Mouse (Mus musculus) embryonic facial prominence, embryonic 15.5 days (tissue): ENCODE measurements at regions not wholly inside any gene's neighbourhood (a gene's known extent, or its start where the extent isn't known, plus 50 kb on each side); places are given as distances from the start of the nearest gene placed in this dataset.
A peak's percentile ranks its signal among the peaks of the same experiment; 100 is the strongest.
"Not testable (repeated sequence)": the region's sequence is repeated elsewhere in the genome, so short reads cannot be mapped to it uniquely, and the experiment has no call there.

ENCODE experiments used
- ATAC-seq: fragments of 200-750 bp; cut with Nextera tagmentation; 2 replicates; pipeline ENCODE4 v1.8.0; 2017; ENCODE audit warnings: low read depth, moderate TSS enrichment; ENCODE audit not compliant: insufficient number of reproducible peaks, low FRiP score, low TSS enrichment
- H3K27ac ChIP-seq: fragments of 300-500 bp; sonication (generic); replicated peaks from 2 replicates; pipeline ENCODE4 v1.5.1; 2015; ENCODE audit warnings: mild to moderate bottlenecking, inconsistent platforms
- H3K27me3 ChIP-seq: fragments of 300-500 bp; sonication (generic); 2 replicates; pipeline ENCODE4 v1.6.1; 2015; ENCODE audit warnings: inconsistent platforms
- H3K36me3 ChIP-seq: fragments of 300-500 bp; sonication (generic); 2 replicates; pipeline ENCODE4 v1.6.1; 2015; ENCODE audit warnings: mild to moderate bottlenecking, inconsistent platforms
- H3K4me1 ChIP-seq: fragments of 300-500 bp; sonication (generic); 2 replicates; pipeline ENCODE4 v1.6.1; 2015; ENCODE audit warnings: inconsistent platforms
- H3K4me2 ChIP-seq: fragments of 300-500 bp; sonication (generic); replicated peaks from 2 replicates; pipeline ENCODE4 v1.6.1; 2015; ENCODE audit warnings: mild to moderate bottlenecking, inconsistent platforms
- H3K4me3 ChIP-seq: fragments of 300-500 bp; sonication (generic); replicated peaks from 2 replicates; pipeline ENCODE4 v1.5.1; 2015; ENCODE audit warnings: mild to moderate bottlenecking, inconsistent platforms
- H3K9ac ChIP-seq: fragments of 300-500 bp; sonication (generic); 2 replicates; pipeline ENCODE4 v1.6.1; 2015; ENCODE audit warnings: inconsistent platforms
- H3K9me3 ChIP-seq: fragments of 300-500 bp; sonication (generic); replicated peaks from 2 replicates; pipeline ENCODE4 v1.6.1; 2016; ENCODE audit warnings: inconsistent platforms
- WGBS: fragments of 180-500 bp; shearing (Covaris S2); methylation state at CpG from one replicate; pipeline ENCODE4 v1.1.7; 2015; 5-methylcytosine and 5-hydroxymethylcytosine counted together

DNA sequence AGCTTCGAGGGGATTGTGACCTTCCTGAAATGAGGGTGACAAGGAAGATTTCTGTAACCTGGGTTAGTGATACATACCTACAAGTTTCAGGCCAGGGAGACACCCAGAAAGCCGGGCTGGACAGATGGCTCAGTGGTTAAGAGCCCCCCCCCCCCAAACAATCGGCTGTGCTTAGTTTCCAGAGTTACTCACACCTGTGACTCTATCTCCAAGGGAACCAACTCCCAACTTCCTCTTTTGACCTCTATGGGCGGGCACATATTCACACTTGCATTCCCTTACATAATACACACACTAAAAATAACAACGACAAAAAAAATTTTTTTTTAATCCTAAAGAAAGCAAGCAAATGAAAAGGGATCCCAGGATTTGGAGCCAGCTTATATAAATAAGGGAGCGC lies 283.0 kb upstream of the Arglu1 start:
- Histone ChIP-seq H3K27me3 (no peaks in the 10 kb centered on the region), H3K27ac (no peak overlapping the region), H3K4me3 (no peak overlapping the region), H3K9ac (no peak overlapping the region), H3K4me2 (no peak overlapping the region), H3K9me3 (no peaks in the 10 kb centered on the region), H3K36me3 (no peaks in the 10 kb centered on the region), H3K4me1 (peaks cover 13% of the 10 kb centered on the region)
- ATAC-seq = no peak
- WGBS = 72% methylated on average over 6 of the region's 6 CpGs

DNA sequence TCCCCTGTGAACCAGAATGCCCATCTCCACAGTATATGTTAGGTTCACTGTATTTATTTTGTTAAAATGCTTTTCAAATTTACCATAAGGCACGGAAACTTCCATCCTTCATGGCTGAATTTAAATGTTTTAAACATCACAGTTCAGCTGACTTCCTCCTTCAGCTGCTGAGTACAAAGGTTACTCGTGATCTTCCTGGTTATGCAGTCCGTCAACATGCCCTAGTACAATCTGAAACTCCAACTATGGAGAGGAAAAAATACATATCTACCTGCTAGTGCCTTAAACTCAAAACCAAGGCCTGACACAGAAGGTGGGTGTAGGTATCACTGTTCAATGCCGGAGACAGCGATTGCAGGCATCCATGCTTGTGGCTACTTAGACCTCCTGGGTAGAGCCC lies 280.5 kb upstream of the Arglu1 start:
- no peaks in the 10 kb centered on the region for H3K36me3 ChIP-seq
- H3K27ac ChIP-seq = no peak overlapping the region
- H3K4me3 ChIP-seq = no peak overlapping the region
- H3K9me3 ChIP-seq = no peaks in the 10 kb centered on the region
- no peak overlapping the region for H3K9ac ChIP-seq
- WGBS = 76% methylated on average over 5 of the region's 5 CpGs
- no peak overlapping the region for H3K4me2 ChIP-seq
- H3K27me3 ChIP-seq = no peaks in the 10 kb centered on the region
- no peak for ATAC-seq
- H3K4me1 ChIP-seq = peaks cover 18% of the 10 kb centered on the region

DNA sequence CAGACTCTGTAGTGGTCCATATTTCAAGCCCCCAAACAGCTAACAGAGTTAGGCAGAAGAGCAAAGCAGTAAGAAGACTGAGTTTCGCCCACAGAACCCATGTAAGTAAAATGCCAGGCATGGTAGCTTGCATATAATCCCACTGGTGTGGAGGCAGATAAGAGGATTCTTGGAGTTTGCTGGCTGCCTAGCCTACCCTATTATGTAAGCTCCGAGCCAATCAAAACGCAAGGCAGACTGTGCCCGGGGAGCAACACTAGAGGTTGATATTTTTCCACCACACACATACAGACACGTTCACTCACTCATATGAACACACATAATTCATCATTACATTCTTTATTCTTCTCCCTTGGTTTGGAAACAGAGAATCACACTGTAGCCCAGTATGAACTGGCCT lies 280.0 kb upstream of the Arglu1 start:
- no peak for ATAC-seq
- no peaks in the 10 kb centered on the region for H3K9me3 ChIP-seq
- peaks cover 18% of the 10 kb centered on the region for H3K4me1 ChIP-seq
- 83% methylated on average over 5 of the region's 5 CpGs for WGBS
- no peak overlapping the region for H3K27ac ChIP-seq
- no peaks in the 10 kb centered on the region for H3K27me3 ChIP-seq
- H3K9ac ChIP-seq = no peak overlapping the region
- no peak overlapping the region for H3K4me2 ChIP-seq
- H3K36me3 ChIP-seq = no peaks in the 10 kb centered on the region
- no peak overlapping the region for H3K4me3 ChIP-seq

DNA sequence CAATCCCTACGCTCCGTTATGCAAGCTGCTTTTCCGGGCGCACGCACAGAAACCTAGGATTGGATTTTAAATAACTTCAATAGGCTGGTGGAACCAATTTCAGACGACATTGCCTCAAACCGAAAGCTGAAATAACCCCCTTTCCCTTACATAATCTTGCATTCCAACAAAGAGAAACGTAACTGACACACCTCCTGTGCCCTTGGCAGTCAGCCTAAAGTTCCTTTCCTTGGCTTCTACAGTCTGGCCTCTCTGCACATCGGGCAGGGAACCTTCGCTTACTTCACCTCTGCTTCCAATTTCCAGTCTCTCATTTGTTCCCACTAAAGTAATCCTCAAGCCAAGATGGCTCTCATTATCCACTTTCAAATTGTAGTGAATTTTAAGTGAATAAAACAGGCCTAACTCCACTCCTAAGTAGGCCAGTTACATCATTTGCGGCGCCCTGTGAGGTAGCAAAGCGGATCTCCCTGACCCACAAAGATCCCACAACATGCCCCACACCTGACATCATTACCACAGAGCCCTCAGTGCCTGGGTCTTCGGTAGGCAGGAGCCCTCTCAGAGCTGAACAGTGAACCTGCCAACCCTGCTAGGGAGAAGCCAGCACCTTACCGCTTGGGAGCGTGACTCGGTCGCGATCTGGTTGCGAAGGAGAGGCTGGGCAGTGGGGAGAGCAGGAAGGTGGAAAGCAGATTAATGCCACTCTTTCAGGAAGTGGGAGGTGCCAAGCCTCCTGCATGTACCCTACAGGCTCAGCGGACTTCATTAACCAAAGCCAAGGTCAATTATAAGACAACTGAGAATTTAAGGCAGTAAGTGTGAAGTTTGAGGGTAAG lies 279.0 kb upstream of the Arglu1 start:
- 46% methylated on average over 21 of the region's 21 CpGs for WGBS
- Histone ChIP-seq H3K9me3 (no peaks in the 10 kb centered on the region), H3K9ac (no peak overlapping the region), H3K27me3 (no peaks in the 10 kb centered on the region), H3K4me3 (peak overlapping the region; percentile 19), H3K27ac (0 out of 2 replicates have a peak overlapping the region, but pooled peaks have one; percentile 49), H3K36me3 (no peaks in the 10 kb centered on the region), H3K4me1 (peaks cover 18% of the 10 kb centered on the region), H3K4me2 (peak overlapping the region; percentile 37)
- ATAC-seq = peak; percentile 36; the same call in 1 of the 2 replicates

DNA sequence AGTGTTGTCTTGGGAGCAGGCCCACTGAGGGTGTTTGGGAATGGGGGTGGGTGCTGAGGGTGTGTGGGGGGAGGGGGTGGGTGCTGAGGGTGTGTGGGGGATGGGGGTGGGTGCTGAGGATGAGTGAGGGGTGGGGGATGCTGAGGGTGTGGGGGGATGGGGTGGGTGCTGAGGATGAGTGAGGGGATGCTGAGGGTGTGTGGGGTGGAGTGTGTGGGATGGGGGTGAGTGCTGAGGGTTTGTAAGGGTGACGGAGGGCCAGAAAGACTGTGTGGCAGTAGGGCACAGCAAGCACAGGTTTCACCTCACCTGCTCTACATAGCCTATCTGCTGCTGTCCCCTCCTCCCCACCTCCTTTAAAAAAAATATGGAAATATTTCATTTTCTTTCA lies 276.3 kb upstream of the Arglu1 start:
- ATAC-seq = no peak
- H3K4me1 ChIP-seq = peaks cover 18% of the 10 kb centered on the region
- 84% methylated on average over 1 of the region's 1 CpGs for WGBS
- no peak overlapping the region for H3K9ac ChIP-seq
- H3K4me2 ChIP-seq = no peak overlapping the region
- no peak overlapping the region for H3K4me3 ChIP-seq
- H3K9me3 ChIP-seq = no peaks in the 10 kb centered on the region
- no peak overlapping the region for H3K27ac ChIP-seq
- H3K27me3 ChIP-seq = no peaks in the 10 kb centered on the region
- H3K36me3 ChIP-seq = no peaks in the 10 kb centered on the region

DNA sequence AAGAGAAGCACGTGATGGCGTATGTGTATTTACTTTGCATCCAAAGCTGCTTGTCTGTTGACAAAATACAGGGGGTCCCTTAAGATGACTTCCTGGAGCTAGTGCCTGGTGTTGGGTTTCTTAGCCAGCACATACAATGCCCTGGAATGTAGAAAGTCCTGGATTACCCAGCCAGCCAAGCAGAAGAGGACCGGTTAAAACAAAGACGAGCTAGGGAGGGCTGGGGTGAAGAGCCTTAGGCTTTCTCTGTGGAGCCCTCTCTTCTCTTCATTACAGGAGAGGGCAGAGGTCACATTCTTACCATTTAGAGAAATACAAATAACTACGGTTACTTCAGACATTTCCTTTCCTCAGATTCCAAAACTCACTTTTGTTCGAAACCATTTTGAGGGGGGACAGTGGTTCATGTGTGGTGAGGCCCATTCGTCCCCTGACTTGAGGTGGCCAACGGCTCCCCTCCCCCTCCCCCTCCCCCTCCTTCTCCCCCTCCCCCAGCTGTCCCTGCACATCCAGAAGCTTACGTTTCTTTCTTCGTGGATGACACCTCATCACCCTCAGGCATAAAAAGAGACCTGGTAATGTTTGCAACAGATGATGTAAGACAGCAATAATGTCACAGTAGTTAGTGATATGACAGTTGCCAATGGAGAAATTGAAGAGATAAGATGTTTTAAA lies 275.8 kb upstream of the Arglu1 start:
- Histone ChIP-seq H3K27ac (no peak overlapping the region), H3K9ac (no peak overlapping the region), H3K4me3 (no peak overlapping the region), H3K9me3 (no peaks in the 10 kb centered on the region), H3K36me3 (no peaks in the 10 kb centered on the region), H3K4me2 (no peak overlapping the region), H3K4me1 (peaks cover 18% of the 10 kb centered on the region), H3K27me3 (no peaks in the 10 kb centered on the region)
- WGBS = 14% methylated on average over 10 of the region's 10 CpGs
- ATAC-seq = no peak; the same call in 1 of the 2 replicates

DNA sequence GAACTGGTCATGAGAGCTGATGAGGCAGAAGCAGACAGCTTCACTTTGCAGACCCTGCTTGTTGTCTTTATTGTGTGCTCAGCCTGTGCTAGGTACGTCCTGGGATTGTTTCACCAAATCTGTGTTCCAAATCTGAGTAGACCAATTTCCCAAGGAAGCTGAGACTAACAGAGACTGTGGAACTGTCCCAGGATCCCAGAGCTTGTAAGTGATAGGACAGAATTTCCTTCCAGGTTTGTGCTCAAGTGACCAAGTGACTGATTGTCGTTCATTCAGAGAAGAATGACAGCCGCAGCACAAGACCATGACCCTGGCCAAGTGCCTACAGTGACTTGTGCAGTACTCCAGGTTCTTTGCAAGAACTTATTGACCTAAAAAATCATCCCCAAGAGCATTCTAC lies 269.9 kb upstream of the Arglu1 start:
- H3K4me3 ChIP-seq = no peak overlapping the region
- no peak overlapping the region for H3K4me2 ChIP-seq
- 84% methylated on average over 3 of the region's 3 CpGs for WGBS
- ATAC-seq = no peak
- no peaks in the 10 kb centered on the region for H3K9me3 ChIP-seq
- H3K9ac ChIP-seq = no peak overlapping the region
- H3K27ac ChIP-seq = no peak overlapping the region
- no peaks in the 10 kb centered on the region for H3K36me3 ChIP-seq
- no peaks in the 10 kb centered on the region for H3K4me1 ChIP-seq
- H3K27me3 ChIP-seq = no peaks in the 10 kb centered on the region

DNA sequence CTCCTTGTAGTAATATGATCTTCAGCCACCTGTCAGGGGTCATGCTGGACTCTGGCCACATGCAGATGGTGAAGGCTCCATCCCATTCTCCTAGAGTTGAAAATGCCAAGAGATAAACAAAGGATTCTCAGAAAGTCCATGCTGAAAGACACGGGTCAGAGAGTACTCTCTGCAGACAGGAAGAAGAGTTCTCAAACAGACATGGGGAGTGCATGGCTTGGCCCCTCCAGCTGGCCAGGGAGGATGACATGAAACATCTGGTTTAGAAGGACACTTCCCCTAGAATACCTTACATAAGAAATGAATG lies 269.4 kb upstream of the Arglu1 start:
- ATAC-seq = no peak
- WGBS = 50% methylated on average over 1 of the region's 1 CpGs
- Histone ChIP-seq H3K36me3 (no peaks in the 10 kb centered on the region), H3K27ac (no peak overlapping the region), H3K9me3 (no peaks in the 10 kb centered on the region), H3K9ac (no peak overlapping the region), H3K4me3 (no peak overlapping the region), H3K4me1 (no peaks in the 10 kb centered on the region), H3K27me3 (no peaks in the 10 kb centered on the region), H3K4me2 (no peak overlapping the region)

DNA sequence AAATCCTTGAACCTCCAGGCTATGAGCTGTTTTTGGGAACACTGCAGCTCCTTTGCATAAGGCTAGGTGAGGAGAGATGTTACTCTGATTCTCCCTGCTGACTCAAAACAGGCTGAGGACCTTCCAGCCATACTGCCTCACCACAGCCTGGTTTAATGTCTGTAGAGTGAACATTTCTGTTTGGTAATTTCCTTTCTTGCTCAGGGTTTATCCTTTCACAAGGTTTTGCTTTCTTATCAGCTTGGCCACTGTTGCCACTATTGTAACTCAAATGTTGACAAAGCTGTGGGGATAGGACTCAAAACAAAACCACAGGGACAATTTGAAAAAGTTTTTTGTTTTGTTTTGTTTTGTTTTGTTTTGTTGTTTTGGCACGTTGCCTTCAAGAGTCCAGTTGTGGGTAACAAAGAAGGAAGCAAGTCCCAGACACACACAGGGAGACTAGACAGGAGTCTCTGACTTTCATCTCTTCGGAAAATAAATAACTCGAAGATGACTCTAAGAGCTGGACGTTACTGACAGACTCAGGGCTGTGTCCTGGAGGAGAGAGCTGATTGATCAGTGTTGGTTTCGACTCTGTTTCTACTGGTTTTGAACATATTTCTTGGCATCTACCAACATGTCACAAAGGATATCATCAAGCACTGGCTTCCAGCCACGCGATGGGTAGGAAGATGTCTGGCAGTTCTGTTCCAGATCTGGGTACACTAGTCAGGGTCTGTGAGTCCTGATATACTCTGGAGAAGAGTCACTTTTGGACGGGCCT lies 268.9 kb upstream of the Arglu1 start:
- Histone ChIP-seq H3K9me3 (no peaks in the 10 kb centered on the region), H3K27me3 (no peaks in the 10 kb centered on the region), H3K36me3 (no peaks in the 10 kb centered on the region), H3K4me1 (no peaks in the 10 kb centered on the region), H3K4me2 (no peak overlapping the region), H3K27ac (no peak overlapping the region), H3K9ac (no peak overlapping the region), H3K4me3 (no peak overlapping the region)
- no peak for ATAC-seq
- 74% methylated on average over 8 of the region's 8 CpGs for WGBS

DNA sequence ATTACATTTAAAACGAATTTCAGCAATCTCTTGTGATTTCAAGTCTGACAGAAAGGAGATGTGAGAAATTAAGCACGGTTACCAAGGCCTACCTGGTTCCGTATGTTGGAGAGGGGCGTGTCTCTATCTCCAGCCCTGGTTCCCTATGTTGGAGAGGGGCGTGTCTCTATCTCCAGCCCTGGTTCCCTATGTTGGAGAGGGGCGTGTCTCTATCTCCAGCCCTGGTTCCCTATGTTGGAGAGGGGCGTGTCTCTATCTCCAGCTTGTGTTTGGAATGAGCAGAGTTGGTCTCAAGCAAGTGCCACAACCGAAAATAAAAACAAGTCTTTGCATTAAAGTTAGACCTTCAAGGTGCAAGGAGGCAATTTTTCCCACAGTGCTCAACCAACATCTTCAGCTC lies 267.8 kb upstream of the Arglu1 start:
- not testable (repeated sequence) for H3K4me3 ChIP-seq, ATAC-seq, H3K4me2 ChIP-seq, H3K9me3 ChIP-seq, H3K27me3 ChIP-seq, H3K27ac ChIP-seq, H3K9ac ChIP-seq, H3K36me3 ChIP-seq, H3K4me1 ChIP-seq
- 73% methylated on average over 8 of the region's 8 CpGs for WGBS

DNA sequence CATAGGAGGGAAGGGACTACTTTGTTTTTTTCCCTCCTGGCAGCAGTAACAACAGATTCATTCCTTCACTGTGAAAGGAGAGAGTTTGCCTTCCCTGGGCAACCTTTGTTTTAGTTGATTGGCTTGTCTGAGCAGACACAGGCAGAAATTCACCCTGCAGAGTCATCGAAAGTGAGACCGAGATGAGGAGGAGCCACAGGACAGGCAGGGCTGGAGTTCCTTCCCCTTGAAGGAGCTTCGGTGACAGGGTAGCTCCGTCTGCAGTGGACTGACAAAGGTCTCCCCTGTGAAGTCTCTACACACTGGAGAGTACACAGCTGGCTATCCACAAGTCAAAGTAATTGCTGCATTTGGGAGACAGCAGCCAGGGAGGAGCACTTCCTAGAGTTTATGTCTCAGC lies 261.9 kb upstream of the Arglu1 start:
- H3K27ac ChIP-seq = no peak overlapping the region
- H3K36me3 ChIP-seq = no peaks in the 10 kb centered on the region
- no peak overlapping the region for H3K4me3 ChIP-seq
- H3K9ac ChIP-seq = no peak overlapping the region
- no peaks in the 10 kb centered on the region for H3K27me3 ChIP-seq
- ATAC-seq = no peak
- H3K4me2 ChIP-seq = no peak overlapping the region
- H3K9me3 ChIP-seq = no peaks in the 10 kb centered on the region
- peaks cover 12% of the 10 kb centered on the region; the same call in 1 of the 2 replicates for H3K4me1 ChIP-seq
- 26% methylated on average over 4 of the region's 4 CpGs for WGBS
